Mouse (Mus musculus) heart, adult 18-20 months (tissue): Measurements from ENCODE around the gene Gm27179. TPM values are rescaled to one million over a fixed set of nuclear protein-coding genes. Genes with fewer than 3 reads are reported as not detected.
"Not testable (repeated sequence)": the region's sequence is repeated elsewhere in the genome, so short reads cannot be mapped to it uniquely, and the experiment has no call there.

Source experiments
- DNase-seq, 2 experiments: peaks; one replicate each; pipeline ENCODE4 v3.0.0; 2021 to 2022; ENCODE audit warnings: mixed read lengths in 1 of 2
- long read RNA-seq, 2 experiments: library from polyadenylated mRNA; stranded (forward); transcript quantifications; one replicate each; pipeline ENCODE4 v2.0.0; 2021
- total RNA-seq, 2 experiments: library from RNA; stranded (reverse); gene quantifications; 2 replicates each; pipeline ENCODE4 v1.2.3; 2021

Gm27179 gene
- not detected for total RNA-seq
- long read RNA-seq, experiment 1: 0 reads
- long read RNA-seq, experiment 2: 0 reads

DNA sequence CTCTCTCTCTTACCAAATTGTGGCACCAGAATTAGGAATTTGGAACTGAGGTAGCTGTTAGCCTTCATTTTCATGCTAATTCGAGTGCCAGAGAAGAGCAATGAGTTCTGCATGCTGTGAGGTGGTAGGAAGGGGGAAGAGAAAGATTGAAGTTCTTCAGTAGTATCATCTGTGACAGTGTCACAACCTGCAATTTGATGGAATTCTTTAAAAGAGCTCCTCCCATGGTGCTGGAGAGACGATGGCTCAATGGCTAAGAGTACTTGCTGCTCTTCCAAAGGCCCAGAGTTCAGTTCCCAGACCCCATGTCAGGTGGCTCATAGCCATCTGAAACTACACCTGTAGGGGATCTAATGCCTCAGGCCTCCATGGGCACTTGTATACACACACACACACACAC lies at the start of gene Gm27179:
Gene Gm27179, minus strand, starts transcription at position 101 of the 400 bp plus-strand sequence.
- DNase-seq: not testable (repeated sequence)

DNA sequence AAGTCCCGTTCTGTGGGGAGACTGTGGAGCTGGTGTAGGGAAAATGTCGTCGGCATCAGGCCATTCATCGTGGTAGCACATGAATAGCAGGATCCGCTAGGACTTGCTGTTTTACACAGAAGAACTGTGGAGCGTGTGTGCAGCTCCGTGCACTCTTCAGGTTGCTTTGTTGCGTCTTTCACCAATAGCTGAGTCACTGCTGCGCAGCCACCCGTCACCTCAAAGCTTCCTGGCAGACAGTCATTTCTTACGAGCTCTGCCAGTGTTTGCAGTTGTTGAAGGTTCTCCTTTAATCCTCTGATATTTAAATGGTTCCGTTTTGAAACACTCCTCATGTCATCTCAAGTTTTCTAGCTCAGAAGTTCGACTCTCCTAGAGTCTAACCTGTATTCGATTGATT lies 45.2 kb upstream of the Gm27179 start:
- not testable (repeated sequence) for DNase-seq

DNA sequence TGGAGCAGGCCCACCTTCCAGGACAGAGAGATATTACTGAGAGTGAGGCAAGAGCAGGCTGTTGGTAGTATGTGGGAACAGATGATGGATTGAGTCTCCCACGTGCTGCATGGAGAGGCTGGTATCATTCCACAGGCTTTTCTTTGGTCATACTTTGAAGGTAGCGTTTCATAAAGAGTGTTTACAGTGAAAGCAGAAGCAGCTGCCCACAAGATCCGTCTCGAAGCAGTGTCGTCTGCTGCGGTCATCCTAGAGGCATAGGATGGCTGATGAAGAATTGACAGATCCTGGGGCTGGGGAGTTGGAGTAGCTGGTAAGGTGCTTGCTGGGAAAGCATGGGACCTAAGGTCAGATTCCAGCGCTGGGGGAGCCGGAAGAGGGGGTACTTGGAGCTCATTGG lies 44.5 kb upstream of the Gm27179 start:
- not testable (repeated sequence) for DNase-seq

DNA sequence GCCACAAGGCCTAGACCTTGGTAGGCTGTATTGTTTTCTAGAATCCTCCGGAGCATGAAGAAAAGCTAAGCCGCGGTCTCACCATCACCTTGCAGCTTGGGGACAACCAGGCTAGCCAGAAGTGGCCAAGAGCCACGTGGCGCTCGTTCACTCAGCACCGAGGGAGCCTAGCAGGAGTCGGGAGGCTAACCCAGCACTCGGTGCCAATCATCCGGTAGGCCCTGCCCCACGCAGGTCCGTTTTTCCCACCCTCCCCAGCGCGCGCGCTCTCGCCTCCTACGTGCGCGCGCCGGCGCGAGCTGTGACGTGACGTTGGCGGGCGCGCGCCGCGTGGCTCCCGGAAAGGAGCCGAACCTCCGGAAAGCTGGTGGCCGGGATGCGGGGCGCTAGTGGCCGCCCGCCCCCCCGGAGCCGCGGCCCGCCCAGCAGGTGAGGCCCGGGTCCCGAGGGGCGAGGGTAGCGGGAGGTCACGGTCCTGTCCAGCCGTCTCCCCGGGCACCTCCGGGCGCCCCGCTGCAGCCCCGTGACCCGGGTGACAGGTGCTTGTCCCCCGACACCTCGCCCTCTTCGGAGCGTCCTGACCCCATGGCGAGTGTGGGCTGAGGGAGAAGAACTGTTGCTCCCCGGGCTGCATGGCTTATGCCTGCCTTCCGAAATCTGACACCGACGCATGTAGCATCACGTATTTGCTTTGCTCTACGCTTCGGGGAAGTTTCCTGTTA lies 42.9 kb upstream of the Gm27179 start, which contains the start of gene Entpd4b:
Gene Entpd4b, plus strand, starts transcription at position 315 of the 722 bp plus-strand sequence.
- DNase-seq: not testable (repeated sequence)

DNA sequence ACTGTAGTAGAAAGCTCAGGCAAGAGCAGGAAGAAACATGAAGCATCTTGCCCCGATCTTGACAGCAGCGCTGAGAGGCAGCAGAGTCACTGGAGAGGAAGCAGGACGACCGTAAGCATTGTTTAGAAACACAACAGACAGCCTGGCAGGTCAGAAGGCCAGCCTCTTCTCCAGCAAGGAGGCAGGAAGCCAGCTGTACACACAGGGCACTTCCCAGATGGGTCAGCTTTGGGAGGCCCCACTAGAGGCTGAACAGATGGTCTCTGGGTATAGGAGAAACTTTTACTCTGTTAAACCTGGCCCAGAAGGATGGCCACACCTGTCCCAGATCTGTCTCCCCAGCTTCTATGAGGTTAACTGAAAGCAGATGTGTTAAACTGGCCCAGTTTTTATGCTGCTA lies 35.0 kb upstream of the Gm27179 start:
- not testable (repeated sequence) for DNase-seq

DNA sequence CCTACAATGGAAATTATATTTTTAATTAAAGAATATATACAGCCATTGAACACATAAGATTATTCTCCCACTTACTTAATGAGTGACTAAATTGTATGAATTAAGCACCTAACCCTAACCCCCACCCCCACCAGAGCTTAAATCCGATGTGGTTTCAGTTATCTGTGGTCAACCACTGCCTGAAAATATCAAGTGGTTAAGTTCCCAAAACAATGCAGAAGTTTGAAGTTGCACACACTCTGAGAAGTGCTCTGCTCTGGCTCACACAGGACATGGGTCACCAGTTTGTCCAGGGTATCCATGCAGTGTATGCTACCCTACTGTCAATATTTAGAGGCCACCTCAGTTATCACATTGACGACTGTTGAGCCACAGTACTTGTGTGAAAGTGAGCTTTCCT lies 32.7 kb upstream of the Gm27179 start:
- DNase-seq: not testable (repeated sequence)

DNA sequence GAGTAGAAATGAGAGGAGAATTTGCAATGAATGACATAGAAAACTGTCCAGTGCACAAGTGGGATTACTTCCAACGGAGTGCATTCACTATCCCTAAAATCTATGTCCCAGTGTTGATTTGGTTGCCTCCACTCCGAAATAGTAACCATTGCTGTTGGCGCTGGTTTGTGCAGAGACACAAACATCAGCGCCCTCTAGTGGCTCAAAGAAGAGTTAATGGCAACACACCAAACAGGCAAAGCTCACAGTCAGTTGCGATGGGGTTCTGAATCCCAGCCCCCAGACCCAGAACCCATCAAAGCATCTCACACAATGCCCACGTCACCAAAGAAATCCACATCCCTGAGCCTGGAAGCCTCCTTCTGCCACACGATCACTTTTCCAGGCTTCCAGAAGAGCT lies 31.7 kb upstream of the Gm27179 start:
- not testable (repeated sequence) for DNase-seq

DNA sequence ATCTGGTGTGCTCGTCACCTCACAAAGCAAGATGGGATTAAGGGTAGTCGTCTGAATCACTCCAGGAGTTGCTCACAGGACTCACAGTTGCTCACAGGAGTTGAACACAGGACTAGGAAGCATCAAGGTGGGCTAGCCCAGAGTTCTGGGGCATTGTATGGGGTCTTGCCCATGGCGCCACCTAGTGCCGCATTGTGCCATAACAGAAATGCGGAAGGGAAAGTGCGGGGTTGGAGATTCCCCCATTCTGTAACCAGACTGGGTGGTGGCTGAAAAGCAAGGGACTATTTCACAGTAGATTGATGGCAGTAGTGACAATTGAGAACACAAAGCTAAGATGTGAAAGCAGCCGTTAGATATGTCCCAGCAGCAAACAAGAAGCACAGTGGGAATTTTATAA lies 30.3 kb upstream of the Gm27179 start:
- not testable (repeated sequence) for DNase-seq

DNA sequence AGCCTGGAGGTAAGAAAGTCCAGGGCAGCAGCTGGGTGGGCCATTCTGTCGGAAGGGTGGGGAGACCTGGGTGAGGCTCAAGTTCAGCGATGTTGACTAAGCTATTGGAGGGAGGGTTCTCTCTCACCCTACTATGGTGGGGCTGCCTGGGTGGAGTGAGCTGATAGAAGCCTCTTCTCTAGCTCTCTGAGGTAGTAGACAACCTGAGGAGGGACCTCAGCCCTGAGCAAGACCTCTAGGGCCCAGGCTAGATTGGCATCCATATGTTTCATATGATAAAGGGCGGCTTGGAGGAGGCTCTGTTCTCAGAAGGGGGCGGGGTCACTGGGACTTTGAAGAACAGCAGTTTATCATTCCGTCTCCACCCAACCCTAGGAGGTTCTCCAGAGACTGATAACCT lies 27.8 kb upstream of the Gm27179 start:
- DNase-seq: not testable (repeated sequence)

DNA sequence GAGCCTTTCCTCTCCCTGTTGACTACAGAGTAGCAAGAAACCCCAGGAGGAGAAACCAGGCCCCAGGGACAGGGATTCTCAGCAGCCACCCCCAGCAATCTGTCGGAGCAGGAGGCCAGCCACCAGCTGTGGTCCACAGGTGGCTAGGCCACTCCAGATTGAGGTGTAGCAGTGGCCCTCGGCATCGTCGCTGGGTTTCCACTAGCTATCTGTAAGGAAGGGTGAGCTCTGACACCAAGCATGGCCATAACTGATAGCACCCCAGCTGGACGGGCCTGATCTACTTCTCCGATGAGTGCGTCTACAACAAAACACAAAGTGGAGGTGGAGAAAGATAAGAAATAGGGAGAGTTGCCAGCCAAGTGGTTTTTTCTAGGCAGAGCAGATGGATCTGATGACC lies 24.2 kb upstream of the Gm27179 start:
- not testable (repeated sequence) for DNase-seq

DNA sequence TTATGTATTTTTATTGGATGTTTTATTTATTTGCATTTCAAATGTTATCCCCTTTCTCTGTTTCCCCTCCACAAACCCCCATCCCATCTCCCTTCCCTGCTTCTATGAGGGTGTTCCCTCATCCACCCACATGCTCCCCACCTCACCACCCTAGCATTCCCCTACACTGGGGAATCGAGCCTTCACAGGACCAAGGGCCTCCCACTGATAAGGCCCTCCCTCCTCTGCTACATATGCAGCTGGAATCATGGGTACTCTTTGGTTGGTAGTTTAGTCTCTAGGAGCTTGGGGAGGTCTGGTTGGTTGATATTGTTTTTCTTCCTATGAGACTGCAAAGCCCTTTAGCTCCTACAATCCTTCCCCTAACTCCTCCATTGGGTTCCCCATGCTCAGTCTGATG lies 13.9 kb upstream of the Gm27179 start:
- DNase-seq: not testable (repeated sequence)

DNA sequence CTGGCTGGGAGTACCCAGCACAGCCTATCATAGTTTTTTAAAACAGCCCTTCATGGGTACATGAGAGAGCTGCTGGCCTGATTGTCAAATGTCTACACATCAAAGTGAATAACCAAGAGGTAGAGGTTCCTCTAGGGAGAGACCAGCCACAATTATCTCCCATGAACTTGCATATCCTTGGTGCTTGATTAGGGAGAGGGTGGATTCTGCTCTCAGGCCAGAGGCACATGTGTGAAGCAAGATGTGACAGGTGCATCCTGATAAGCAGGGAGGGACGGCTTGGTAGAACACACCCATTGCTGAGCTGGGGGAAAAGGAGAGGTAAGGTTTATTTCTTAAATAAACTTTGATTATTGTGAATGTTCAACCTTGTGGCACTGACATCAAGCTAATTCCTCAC lies 10.7 kb upstream of the Gm27179 start:
- DNase-seq: not testable (repeated sequence)

DNA sequence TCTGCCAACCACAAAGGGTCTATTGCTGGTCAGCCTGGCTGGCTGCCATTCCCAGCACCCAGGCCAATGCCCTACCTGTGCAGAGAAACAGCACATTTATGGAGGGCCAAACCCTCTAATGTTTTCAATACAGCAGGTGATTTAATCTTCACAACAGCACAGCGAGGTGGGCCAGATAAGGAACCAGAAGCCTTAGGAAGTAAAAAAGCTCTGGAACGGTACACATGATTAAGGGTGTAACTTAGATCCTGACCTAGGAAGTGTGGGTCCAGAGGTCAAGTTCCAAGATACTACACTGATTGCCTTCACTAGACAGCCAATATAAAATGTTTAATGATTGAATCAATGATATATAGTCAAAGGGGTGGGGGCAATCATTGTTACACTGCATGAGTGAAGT lies 8.5 kb upstream of the Gm27179 start:
- DNase-seq: not testable (repeated sequence)

DNA sequence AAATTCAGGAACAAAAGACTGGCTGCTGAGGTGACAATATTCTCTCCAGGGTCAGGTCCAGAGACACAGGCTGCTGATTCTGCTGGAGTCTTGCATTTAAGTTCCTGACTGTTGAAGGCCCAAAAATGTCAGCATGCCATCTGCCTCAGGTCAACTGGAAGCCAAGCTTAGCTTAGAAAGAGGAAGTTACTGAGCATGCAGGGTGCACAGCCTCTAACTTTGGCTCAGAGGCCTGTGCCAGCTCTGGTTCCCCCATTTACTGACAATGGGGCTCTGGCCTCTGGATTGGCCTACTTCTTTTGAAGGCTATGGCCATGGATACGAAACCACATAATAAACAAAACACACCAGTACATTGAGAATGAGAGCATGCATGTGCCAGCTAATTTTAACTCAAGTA lies 5.3 kb downstream of the Gm27179 start:
- not testable (repeated sequence) for DNase-seq

DNA sequence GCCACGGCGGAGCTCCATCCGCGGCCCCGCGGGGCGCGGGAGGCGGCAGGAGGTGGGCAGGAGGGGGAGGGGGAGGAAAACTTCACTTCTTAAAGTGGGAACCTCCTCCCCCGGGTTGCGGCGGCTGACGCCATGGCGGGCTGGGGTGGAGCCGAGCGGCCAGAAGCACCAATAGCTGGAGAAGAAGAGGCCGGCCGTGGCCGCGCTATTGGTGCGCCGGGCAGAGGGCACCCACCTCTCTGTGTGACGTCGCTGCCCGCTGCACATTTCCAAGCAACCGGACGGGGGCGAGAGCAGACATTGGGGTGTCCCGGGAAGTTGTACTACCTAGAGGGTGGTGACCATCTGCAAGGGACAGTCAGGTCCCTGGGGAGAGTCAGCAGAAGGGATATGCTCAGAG lies 9.2 kb downstream of the Gm27179 start, which contains the start of gene Gm16867:
Gene Gm16867, minus strand, starts transcription at position 189 of the 400 bp plus-strand sequence.
- not testable (repeated sequence) for DNase-seq

DNA sequence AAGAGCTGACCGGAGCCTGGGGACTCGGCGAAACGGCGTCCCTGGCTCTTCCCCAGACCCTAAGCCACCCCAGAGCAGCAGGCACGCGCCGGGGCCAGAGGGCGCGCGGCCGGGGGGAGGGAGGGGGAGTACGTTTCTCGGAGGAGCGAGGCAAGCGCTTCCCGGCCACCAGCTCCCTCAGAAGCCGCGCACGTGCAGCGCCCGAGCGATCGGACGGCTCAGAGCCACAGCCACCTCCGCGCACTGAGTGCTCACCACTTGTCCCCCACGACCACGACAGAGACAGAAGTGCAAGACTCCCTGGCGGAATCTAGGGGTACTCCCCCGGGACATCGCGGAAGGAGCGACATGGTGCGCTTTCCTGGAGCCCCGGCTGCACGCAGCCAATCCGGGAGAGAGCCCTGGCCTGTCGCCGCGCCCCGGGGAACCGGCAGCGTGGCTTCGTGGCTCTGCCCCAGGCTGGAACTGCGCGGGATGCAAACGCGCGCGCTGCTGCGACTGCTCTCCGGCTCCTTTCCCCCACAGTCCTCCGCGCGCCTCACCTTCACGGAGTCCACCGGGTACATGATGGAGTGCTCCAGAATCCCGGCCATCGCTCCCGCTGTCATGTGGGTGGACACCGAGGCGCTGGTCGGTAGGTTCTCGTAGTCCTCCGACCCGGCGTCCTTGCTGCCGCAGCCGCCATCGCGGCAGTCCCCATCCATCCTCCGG lies 9.8 kb downstream of the Gm27179 start:
- not testable (repeated sequence) for DNase-seq

DNA sequence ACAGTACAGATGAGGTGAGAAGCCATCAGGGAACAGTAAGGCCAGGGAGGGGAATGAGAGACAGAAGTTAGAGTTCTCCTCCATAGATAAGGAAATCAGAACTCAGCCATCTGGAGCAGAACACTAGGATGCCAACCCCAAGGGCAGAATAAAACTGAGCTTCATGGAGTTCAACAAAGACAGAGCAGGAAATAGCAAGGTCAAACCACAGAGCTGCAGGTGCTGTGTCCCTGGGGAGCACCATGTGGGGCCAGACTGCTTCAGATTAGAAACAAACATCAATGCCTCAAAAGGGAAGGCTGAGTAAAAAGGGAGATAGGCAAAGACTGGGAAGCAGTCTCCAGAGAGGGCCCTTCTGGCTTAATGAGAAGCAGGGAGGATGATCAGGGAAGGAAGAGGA lies 16.1 kb downstream of the Gm27179 start:
- DNase-seq: not testable (repeated sequence)

DNA sequence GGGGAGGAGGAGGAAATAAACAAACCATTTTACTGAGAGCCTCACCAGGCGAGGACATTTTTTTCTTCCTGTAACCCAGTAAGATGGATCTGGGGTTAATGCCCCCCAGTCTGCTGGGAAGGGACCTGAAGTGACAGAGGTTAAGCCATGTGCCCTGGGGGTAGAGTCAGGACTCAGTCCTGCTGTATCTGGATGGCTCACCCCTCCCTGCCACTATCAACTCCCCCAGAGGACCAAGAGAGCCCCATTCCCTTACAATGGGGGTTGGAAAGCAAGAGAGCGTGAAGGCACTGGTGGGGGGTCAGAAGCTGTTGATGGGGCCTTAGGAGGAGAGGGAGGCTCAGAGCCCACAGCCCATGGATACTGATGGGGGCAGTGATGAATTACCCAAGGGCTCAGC lies 17.4 kb downstream of the Gm27179 start:
- not testable (repeated sequence) for DNase-seq

DNA sequence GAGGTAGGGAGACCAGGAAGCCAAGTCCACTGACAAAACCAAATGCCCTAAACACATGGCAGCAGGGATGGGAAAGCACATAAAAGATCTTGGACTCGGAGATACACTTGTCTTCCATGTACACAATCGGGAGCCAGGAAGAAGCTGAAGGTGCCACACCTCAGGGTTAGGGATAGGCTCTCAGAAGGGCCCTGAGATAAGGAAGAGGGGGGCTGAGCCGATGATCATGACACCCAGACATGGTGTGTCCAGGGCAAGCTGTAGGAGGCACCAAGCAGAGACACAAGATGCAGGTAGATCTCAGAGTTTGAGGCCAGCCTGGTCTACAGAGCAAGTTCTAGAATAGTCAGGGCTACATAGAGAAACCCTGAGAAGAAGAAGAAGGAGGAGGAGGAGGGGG lies 17.8 kb downstream of the Gm27179 start:
- DNase-seq: not testable (repeated sequence)

DNA sequence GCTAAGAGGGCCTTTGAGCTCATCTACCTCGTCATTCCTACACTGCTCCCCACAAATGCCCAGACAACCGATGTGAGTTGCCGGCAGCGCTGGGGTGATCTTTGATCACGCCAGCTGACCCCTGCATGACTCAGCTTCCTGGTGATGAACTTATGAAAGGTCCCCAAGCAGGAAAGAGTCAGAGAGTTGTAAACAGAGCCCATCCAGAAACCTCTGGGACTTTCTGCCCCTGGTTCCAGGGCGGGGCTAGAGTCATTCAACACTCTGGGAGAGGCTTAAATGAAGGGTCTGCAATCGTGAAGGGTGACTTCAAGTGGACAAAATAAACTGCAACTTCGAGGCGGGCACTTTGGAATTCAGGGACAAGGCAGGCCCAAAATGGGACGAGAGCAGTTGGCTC lies 24.3 kb downstream of the Gm27179 start:
- not testable (repeated sequence) for DNase-seq

DNA sequence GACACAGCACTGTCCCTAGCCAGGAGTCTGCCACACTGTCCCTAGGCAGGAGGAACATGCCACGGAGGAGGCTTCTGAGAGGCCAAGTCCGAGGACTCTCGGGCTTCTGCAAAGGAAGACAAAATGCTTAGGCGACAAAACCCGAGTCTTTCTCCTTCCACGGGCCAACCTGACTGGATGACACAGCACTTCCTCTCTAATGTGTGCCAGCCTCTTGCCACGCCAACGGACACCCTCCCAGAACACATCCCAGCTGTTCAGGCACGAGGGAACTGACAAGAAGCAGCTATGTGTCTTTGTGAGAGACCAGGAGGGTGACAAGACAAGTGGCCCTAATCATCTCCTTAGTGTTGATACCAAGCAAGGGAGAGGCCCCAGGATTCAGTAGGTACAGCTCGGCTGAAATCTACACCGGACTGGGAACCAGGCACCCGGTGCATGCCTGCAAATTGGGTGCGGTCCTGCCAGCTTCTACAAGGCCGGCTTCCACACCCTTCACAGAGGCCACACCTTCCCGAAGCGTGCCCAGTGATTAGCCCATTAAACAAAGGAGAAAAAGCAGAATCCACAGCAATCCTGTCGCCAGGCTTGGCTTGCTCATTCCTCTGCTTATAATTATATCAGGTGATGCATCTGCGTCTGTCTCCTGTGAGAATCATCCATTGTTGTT lies 26.7 kb downstream of the Gm27179 start:
- DNase-seq: not testable (repeated sequence)

DNA sequence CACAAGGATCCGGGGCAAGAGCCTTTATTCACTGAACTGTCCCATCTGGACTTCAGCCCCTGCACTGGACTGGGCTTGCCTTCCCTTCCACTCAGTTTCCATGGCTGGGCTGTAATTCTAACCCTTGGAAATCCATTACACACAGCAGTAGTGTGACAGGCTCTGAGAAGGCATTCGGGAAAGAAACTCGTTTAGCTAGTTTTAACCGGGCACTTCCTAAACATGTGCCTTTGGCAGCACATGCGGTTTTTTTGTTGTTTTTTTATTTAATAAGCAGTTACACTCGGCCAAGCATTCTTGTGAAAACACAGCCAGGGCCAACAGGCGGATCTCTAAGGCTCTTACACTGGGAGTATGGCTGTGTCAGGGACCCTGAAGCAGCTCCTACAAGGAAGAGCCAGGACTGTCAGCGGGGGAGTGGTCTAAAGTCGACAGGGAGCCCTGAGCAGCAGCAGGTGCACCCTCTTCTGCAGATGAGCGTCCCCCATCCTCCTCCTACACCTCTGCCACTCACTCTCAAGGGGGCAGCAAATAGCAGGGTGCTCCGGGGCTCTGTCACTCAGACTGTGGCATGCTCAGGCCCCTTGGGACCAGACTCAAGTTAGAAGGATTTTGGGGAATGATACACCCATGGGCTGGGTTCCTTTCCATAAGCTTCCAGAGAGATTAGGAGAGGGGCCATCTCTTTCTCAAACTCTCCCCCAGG lies 38.3 kb downstream of the Gm27179 start:
- DNase-seq: not testable (repeated sequence)
